Mouse (Mus musculus) lung, embryonic 16.5 days (tissue): ENCODE data around the gene Skil. TPM values are rescaled to one million over a fixed set of nuclear protein-coding genes. Genes with fewer than 3 reads are reported as not detected.
A peak's percentile ranks its signal among the peaks of the same experiment; 100 is the strongest.

Source experiments
- ATAC-seq: fragments of 200-750 bp; cut with Nextera tagmentation; 2 replicates; pipeline ENCODE4 v1.8.0; 2017; ENCODE audit warnings: low read depth, mild to moderate bottlenecking, moderate library complexity
- H3K27ac ChIP-seq: fragments of 300-500 bp; sonication (generic); 2 replicates; pipeline ENCODE4 v1.5.1; 2014; ENCODE audit warnings: mild to moderate bottlenecking, control low read depth, low read length
- H3K27me3 ChIP-seq: fragments of 300-500 bp; sonication (generic); 2 replicates; pipeline ENCODE4 v1.6.1; 2014; ENCODE audit warnings: low read depth, low read length, mixed read lengths; ENCODE audit not compliant: control insufficient read depth, insufficient read depth
- H3K36me3 ChIP-seq: fragments of 300-500 bp; sonication (generic); 2 replicates; pipeline ENCODE4 v1.6.1; 2014; ENCODE audit warnings: low read length; ENCODE audit not compliant: control insufficient read depth, insufficient read depth
- H3K4me1 ChIP-seq: fragments of 300-500 bp; sonication (generic); replicated peaks from 2 replicates; pipeline ENCODE4 v1.6.1; 2014; ENCODE audit warnings: low read length, mixed read lengths; ENCODE audit not compliant: control insufficient read depth, insufficient read depth
- H3K4me2 ChIP-seq: fragments of 300-500 bp; sonication (generic); 2 replicates; pipeline ENCODE4 v1.6.1; 2014; ENCODE audit warnings: low read depth, low read length, control low read depth
- H3K4me3 ChIP-seq: fragments of 300-500 bp; sonication (generic); 2 replicates; pipeline ENCODE4 v1.5.1; 2014; ENCODE audit warnings: mild to moderate bottlenecking, low read length, control low read depth
- H3K9ac ChIP-seq: fragments of 300-500 bp; sonication (generic); 2 replicates; pipeline ENCODE4 v1.6.1; 2014; ENCODE audit warnings: low read length, control low read depth
- H3K9me3 ChIP-seq: fragments of 300-500 bp; sonication (generic); 2 replicates; pipeline ENCODE4 v1.6.1; 2016; ENCODE audit warnings: low read length; ENCODE audit not compliant: control insufficient read depth
- WGBS: fragments of 180-500 bp; shearing (Covaris S2); extraction: QIAGEN DNeasy Blood & Tissue Kit; methylation state at CpG from one replicate; pipeline ENCODE4 v1.1.7; 2014; 5-methylcytosine and 5-hydroxymethylcytosine counted together
- polyA plus RNA-seq: library from polyadenylated mRNA; unstranded; fragments of >200 nt; fragmentation: Nextera tagmentation; extraction: Ambion mirVana; gene quantifications from 2 replicates; pipeline ENCODE4 v1.2.1, GENCODE M21; 2015

The Skil gene
- polyA plus RNA-seq, 1 experiment from 2014 or later: 22.2 TPM

GRCm38 (mm10) chr3:31100802-31101201 lies 5.9 kb downstream of the Skil start:
- ATAC-seq: no peak
- WGBS: 87% methylated on average over 3 of the region's 3 CpGs

GRCm38 (mm10) chr3:31104936-31105335 lies 10.1 kb downstream of the Skil start:
- Histone ChIP-seq H3K4me2 (no peak overlapping the region), H3K4me1 (peaks cover 13% of the 10 kb centered on the region), H3K36me3 (no peaks in the 10 kb centered on the region), H3K9ac (no peak overlapping the region), H3K9me3 (no peaks in the 10 kb centered on the region), H3K27ac (no peak overlapping the region), H3K4me3 (no peak overlapping the region), H3K27me3 (no peaks in the 10 kb centered on the region)
- 62% methylated on average over 6 of the region's 6 CpGs for WGBS
- no peak for ATAC-seq

More at GRCm38 (mm10) chr3:31100802-31101201, 5.9 kb downstream of the Skil start:
- no peaks in the 10 kb centered on the region for H3K27me3 ChIP-seq
- H3K4me1 ChIP-seq: peaks cover 36% of the 10 kb centered on the region
- no peak overlapping the region for H3K4me3 ChIP-seq
- no peak overlapping the region for H3K27ac ChIP-seq
- H3K36me3 ChIP-seq: peaks cover 2% of the 10 kb centered on the region; the same call in 1 of the 2 replicates
- H3K4me2 ChIP-seq: no peak overlapping the region
- no peak overlapping the region for H3K9ac ChIP-seq
- H3K9me3 ChIP-seq: no peaks in the 10 kb centered on the region

- no peak overlapping the region for H3K4me2 ChIP-seq
- no peak overlapping the region for H3K9ac ChIP-seq
- H3K9me3 ChIP-seq: no peaks in the 10 kb centered on the region
- WGBS: 86% methylated on average over 6 of the region's 6 CpGs
- H3K36me3 ChIP-seq: no peaks in the 10 kb centered on the region
- no peak for ATAC-seq
- no peak overlapping the region for H3K4me3 ChIP-seq
- no peak overlapping the region for H3K27ac ChIP-seq
- no peaks in the 10 kb centered on the region for H3K27me3 ChIP-seq
- H3K4me1 ChIP-seq: peaks cover 8% of the 10 kb centered on the region
These were observed 11.7 kb downstream of the Skil start for GRCm38 (mm10) chr3:31106597-31106996.

GRCm38 (mm10) chr3:31107674-31108073 lies 12.8 kb downstream of the Skil start:
- Histone ChIP-seq H3K9me3 (no peaks in the 10 kb centered on the region), H3K36me3 (no peaks in the 10 kb centered on the region), H3K4me2 (no peak overlapping the region), H3K4me3 (no peak overlapping the region), H3K27me3 (no peaks in the 10 kb centered on the region), H3K27ac (no peak overlapping the region), H3K9ac (no peak overlapping the region), H3K4me1 (peaks cover 8% of the 10 kb centered on the region)
- ATAC-seq: peak; percentile 47; the same call in 1 of the 2 replicates
- WGBS: 43% methylated on average over 4 of the region's 4 CpGs

- 41% methylated on average over 3 of the region's 3 CpGs for WGBS
- Histone ChIP-seq H3K27ac (no peak overlapping the region), H3K4me1 (peaks cover 8% of the 10 kb centered on the region), H3K4me3 (no peak overlapping the region), H3K27me3 (no peaks in the 10 kb centered on the region), H3K4me2 (no peak overlapping the region), H3K9ac (no peak overlapping the region), H3K9me3 (no peaks in the 10 kb centered on the region), H3K36me3 (peaks cover 8% of the 10 kb centered on the region)
- ATAC-seq: peak; percentile 85
These were observed 14.2 kb downstream of the Skil start for GRCm38 (mm10) chr3:31109108-31109507.

GRCm38 (mm10) chr3:31123098-31123497 lies 28.2 kb downstream of the Skil start:
- 80% methylated on average over 4 of the region's 4 CpGs for WGBS

GRCm38 (mm10) chr3:31126303-31126702 lies 31.4 kb downstream of the Skil start:
- 58% methylated on average over 4 of the region's 4 CpGs for WGBS
- Histone ChIP-seq H3K9ac (no peak overlapping the region), H3K4me3 (no peak overlapping the region), H3K27ac (no peak overlapping the region), H3K4me1 (0 out of 2 replicates have a peak, but pooled peaks cover 2% of the 10 kb centered on the region), H3K36me3 (peaks cover 5% of the 10 kb centered on the region; the same call in 1 of the 2 replicates), H3K9me3 (no peaks in the 10 kb centered on the region), H3K27me3 (no peaks in the 10 kb centered on the region), H3K4me2 (no peak overlapping the region)
- no peak for ATAC-seq

More at GRCm38 (mm10) chr3:31123098-31123497, 28.2 kb downstream of the Skil start:
- H3K9ac ChIP-seq: no peak overlapping the region
- no peaks in the 10 kb centered on the region for H3K4me1 ChIP-seq
- H3K27me3 ChIP-seq: no peaks in the 10 kb centered on the region
- H3K4me2 ChIP-seq: no peak overlapping the region
- H3K36me3 ChIP-seq: peaks cover 14% of the 10 kb centered on the region
- no peak for ATAC-seq
- no peak overlapping the region for H3K4me3 ChIP-seq
- no peaks in the 10 kb centered on the region for H3K9me3 ChIP-seq
- H3K27ac ChIP-seq: no peak overlapping the region

GRCm38 (mm10) chr3:31126848-31127247 lies 32.0 kb downstream of the Skil start:
- 72% methylated on average over 3 of the region's 3 CpGs for WGBS
- Histone ChIP-seq H3K4me1 (0 out of 2 replicates have a peak, but pooled peaks cover 2% of the 10 kb centered on the region), H3K27ac (no peak overlapping the region), H3K9ac (no peak overlapping the region), H3K4me3 (no peak overlapping the region), H3K9me3 (no peaks in the 10 kb centered on the region), H3K4me2 (no peak overlapping the region), H3K27me3 (no peaks in the 10 kb centered on the region), H3K36me3 (peaks cover 4% of the 10 kb centered on the region; the same call in 1 of the 2 replicates)
- ATAC-seq: no peak

- no peak for ATAC-seq
- no peaks in the 10 kb centered on the region for H3K27me3 ChIP-seq
- H3K27ac ChIP-seq: no peak overlapping the region
- no peaks in the 10 kb centered on the region for H3K36me3 ChIP-seq
- no peak overlapping the region for H3K9ac ChIP-seq
- H3K4me1 ChIP-seq: 0 out of 2 replicates have a peak, but pooled peaks cover 2% of the 10 kb centered on the region
- H3K9me3 ChIP-seq: no peaks in the 10 kb centered on the region
- WGBS: 34% methylated on average over 4 of the region's 4 CpGs
- H3K4me3 ChIP-seq: no peak overlapping the region
- H3K4me2 ChIP-seq: no peak overlapping the region
These were observed 34.9 kb downstream of the Skil start for GRCm38 (mm10) chr3:31129766-31130165.

GRCm38 (mm10) chr3:31133664-31134063 lies 38.8 kb downstream of the Skil start:
- H3K4me3 ChIP-seq: no peak overlapping the region
- no peaks in the 10 kb centered on the region for H3K36me3 ChIP-seq
- H3K4me2 ChIP-seq: no peak overlapping the region
- no peaks in the 10 kb centered on the region for H3K9me3 ChIP-seq
- H3K9ac ChIP-seq: no peak overlapping the region
- WGBS: 18% methylated on average over 5 of the region's 5 CpGs
- H3K27ac ChIP-seq: no peak overlapping the region
- H3K4me1 ChIP-seq: 0 out of 2 replicates have a peak, but pooled peaks cover 2% of the 10 kb centered on the region
- H3K27me3 ChIP-seq: no peaks in the 10 kb centered on the region
- no peak for ATAC-seq
